Mouse (Mus musculus): ENCODE data around the gene Spem2. TPM values are rescaled to one million over a fixed set of nuclear protein-coding genes. Genes with fewer than 3 reads are reported as not detected.
A peak's percentile ranks its signal among the peaks of the same experiment; 100 is the strongest.

Spem2 gene
- polyA plus RNA-seq, 1 experiment from 2014 or later = not detected

- DNase-seq (ENCODE audit: low spot score) (peak; percentile 78), ATAC-seq (ENCODE audit: insufficient read depth, low FRiP score, low TSS enrichment) (no peak)
- peak overlapping the region; percentile 83 for H3K27ac ChIP-seq (ENCODE audit: low read depth, low read length)
- peak overlapping the region; percentile 52 for H3K4me3 ChIP-seq (ENCODE audit: low read depth, low read length)
- no peaks in the 10 kb centered on the region for H3K36me3 ChIP-seq (ENCODE audit: control insufficient read depth, insufficient read depth, low read length)
- no peaks in the 10 kb centered on the region for H3K9me3 ChIP-seq (ENCODE audit: control insufficient read depth, low read length)
- 17% methylated on average over 12 of the region's 12 CpGs for WGBS
- H3K9ac ChIP-seq (ENCODE audit: low read length) = no peak overlapping the region
- H3K27me3 ChIP-seq (ENCODE audit: control insufficient read depth, insufficient read depth, low read length) = peaks cover 45% of the 10 kb centered on the region
- peaks cover 32% of the 10 kb centered on the region for H3K4me1 ChIP-seq (ENCODE audit: control insufficient read depth, insufficient read depth, low read length)
- peak overlapping the region; percentile 89 for H3K4me2 ChIP-seq (ENCODE audit: low read depth)
Measured at GRCm38 (mm10) chr11:69799394-69800137, 18.7 kb downstream of the Spem2 start.

- Histone ChIP-seq H3K9me3 (ENCODE audit: control insufficient read depth, low read length) (no peaks in the 10 kb centered on the region), H3K4me2 (ENCODE audit: low read depth) (no peak overlapping the region), H3K27ac (ENCODE audit: low read depth, low read length) (no peak overlapping the region), H3K4me1 (ENCODE audit: control insufficient read depth, insufficient read depth, low read length) (peaks cover 19% of the 10 kb centered on the region), H3K36me3 (ENCODE audit: control insufficient read depth, insufficient read depth, low read length) (no peaks in the 10 kb centered on the region), H3K9ac (ENCODE audit: low read length) (no peak overlapping the region), H3K27me3 (ENCODE audit: control insufficient read depth, insufficient read depth, low read length) (peaks cover 29% of the 10 kb centered on the region), H3K4me3 (ENCODE audit: low read depth, low read length) (no peak overlapping the region)
- no peak for ATAC-seq (ENCODE audit: insufficient read depth, low FRiP score, low TSS enrichment)
- 74% methylated on average over 7 of the region's 7 CpGs for WGBS
- DNase-seq (ENCODE audit: low spot score) = no peak
Measured at GRCm38 (mm10) chr11:69797924-69798323, 20.3 kb downstream of the Spem2 start.

GRCm38 (mm10) chr11:69795983-69796435, 22.3 kb downstream of the Spem2 start:
- Histone ChIP-seq H3K4me2 (ENCODE audit: low read depth) (peak overlapping the region; percentile 87), H3K9me3 (ENCODE audit: control insufficient read depth, low read length) (no peaks in the 10 kb centered on the region), H3K4me1 (ENCODE audit: control insufficient read depth, insufficient read depth, low read length) (peaks cover 13% of the 10 kb centered on the region), H3K36me3 (ENCODE audit: control insufficient read depth, insufficient read depth, low read length) (no peaks in the 10 kb centered on the region), H3K27ac (ENCODE audit: low read depth, low read length) (no peak overlapping the region), H3K27me3 (ENCODE audit: control insufficient read depth, insufficient read depth, low read length) (peaks cover 15% of the 10 kb centered on the region), H3K9ac (ENCODE audit: low read length) (no peak overlapping the region), H3K4me3 (ENCODE audit: low read depth, low read length) (peak overlapping the region; percentile 39)
- 3% methylated on average over 13 of the region's 13 CpGs for WGBS
- DNase-seq (ENCODE audit: low spot score) (no peak), ATAC-seq (ENCODE audit: insufficient read depth, low FRiP score, low TSS enrichment) (no peak)

GRCm38 (mm10) chr11:69795168-69795982, 22.9 kb downstream of the Spem2 start, which contains the start of gene Chrnb1:
Chrnb1 (minus strand) TSS chr11:69795943.
- no peaks in the 10 kb centered on the region for H3K9me3 ChIP-seq (ENCODE audit: control insufficient read depth, low read length)
- H3K4me1 ChIP-seq (ENCODE audit: control insufficient read depth, insufficient read depth, low read length) = peaks cover 11% of the 10 kb centered on the region
- H3K4me2 ChIP-seq (ENCODE audit: low read depth) = peak within 1 kb of the TSS; percentile 87
- no peak within 1 kb of the TSS for H3K27ac ChIP-seq (ENCODE audit: low read depth, low read length)
- WGBS = 2% methylated on average over 52 of the region's 52 CpGs
- ATAC-seq (ENCODE audit: insufficient read depth, low FRiP score, low TSS enrichment) (peak; percentile 91), DNase-seq (ENCODE audit: low spot score) (peak; percentile 89)
- H3K36me3 ChIP-seq (ENCODE audit: control insufficient read depth, insufficient read depth, low read length) = no peaks in the 10 kb centered on the region
- no peak within 1 kb of the TSS for H3K9ac ChIP-seq (ENCODE audit: low read length)
- peak within 1 kb of the TSS; percentile 39 for H3K4me3 ChIP-seq (ENCODE audit: low read depth, low read length)
- peaks cover 13% of the 10 kb centered on the region; the same call in 1 of the 2 replicates for H3K27me3 ChIP-seq (ENCODE audit: control insufficient read depth, insufficient read depth, low read length)

- ATAC-seq (ENCODE audit: insufficient read depth, low FRiP score, low TSS enrichment) (no peak), DNase-seq (ENCODE audit: low spot score) (no peak)
- no peak overlapping the region for H3K9ac ChIP-seq (ENCODE audit: low read length)
- H3K4me1 ChIP-seq (ENCODE audit: control insufficient read depth, insufficient read depth, low read length) = 0 out of 2 replicates have a peak, but pooled peaks cover 3% of the 10 kb centered on the region
- H3K27me3 ChIP-seq (ENCODE audit: control insufficient read depth, insufficient read depth, low read length) = peaks cover 11% of the 10 kb centered on the region; the same call in 1 of the 2 replicates
- no peak overlapping the region for H3K4me3 ChIP-seq (ENCODE audit: low read depth, low read length)
- no peak overlapping the region for H3K27ac ChIP-seq (ENCODE audit: low read depth, low read length)
- H3K36me3 ChIP-seq (ENCODE audit: control insufficient read depth, insufficient read depth, low read length) = no peaks in the 10 kb centered on the region
- H3K9me3 ChIP-seq (ENCODE audit: control insufficient read depth, low read length) = no peaks in the 10 kb centered on the region
- 72% methylated on average over 5 of the region's 5 CpGs for WGBS
- H3K4me2 ChIP-seq (ENCODE audit: low read depth) = no peak overlapping the region
Measured at GRCm38 (mm10) chr11:69793429-69793828, 24.8 kb downstream of the Spem2 start.

- no peak overlapping the region for H3K27ac ChIP-seq (ENCODE audit: low read depth, low read length)
- no peak overlapping the region for H3K9ac ChIP-seq (ENCODE audit: low read length)
- no peaks in the 10 kb centered on the region for H3K36me3 ChIP-seq (ENCODE audit: control insufficient read depth, insufficient read depth, low read length)
- no peaks in the 10 kb centered on the region for H3K9me3 ChIP-seq (ENCODE audit: control insufficient read depth, low read length)
- 0 out of 2 replicates have a peak, but pooled peaks cover 3% of the 10 kb centered on the region for H3K4me1 ChIP-seq (ENCODE audit: control insufficient read depth, insufficient read depth, low read length)
- H3K27me3 ChIP-seq (ENCODE audit: control insufficient read depth, insufficient read depth, low read length) = peaks cover 10% of the 10 kb centered on the region; the same call in 1 of the 2 replicates
- H3K4me2 ChIP-seq (ENCODE audit: low read depth) = no peak overlapping the region
- H3K4me3 ChIP-seq (ENCODE audit: low read depth, low read length) = no peak overlapping the region
- WGBS = 81% methylated on average over 5 of the region's 5 CpGs
- ATAC-seq (ENCODE audit: insufficient read depth, low FRiP score, low TSS enrichment) (no peak), DNase-seq (ENCODE audit: low spot score) (no peak)
Measured at GRCm38 (mm10) chr11:69791420-69791819, 26.8 kb downstream of the Spem2 start.

- Histone ChIP-seq H3K4me2 (ENCODE audit: low read depth) (no peak overlapping the region), H3K4me1 (ENCODE audit: control insufficient read depth, insufficient read depth, low read length) (no peaks in the 10 kb centered on the region), H3K27ac (ENCODE audit: low read depth, low read length) (no peak overlapping the region), H3K4me3 (ENCODE audit: low read depth, low read length) (no peak overlapping the region), H3K9me3 (ENCODE audit: control insufficient read depth, low read length) (no peaks in the 10 kb centered on the region), H3K9ac (ENCODE audit: low read length) (no peak overlapping the region), H3K27me3 (ENCODE audit: control insufficient read depth, insufficient read depth, low read length) (peaks cover 3% of the 10 kb centered on the region; the same call in 1 of the 2 replicates), H3K36me3 (ENCODE audit: control insufficient read depth, insufficient read depth, low read length) (no peaks in the 10 kb centered on the region)
- WGBS = 77% methylated on average over 5 of the region's 5 CpGs
- DNase-seq (ENCODE audit: low spot score) (no peak), ATAC-seq (ENCODE audit: insufficient read depth, low FRiP score, low TSS enrichment) (no peak)
Measured at GRCm38 (mm10) chr11:69789431-69789830, 28.8 kb downstream of the Spem2 start.

GRCm38 (mm10) chr11:69787306-69787705, 31.0 kb downstream of the Spem2 start:
- 0 out of 2 replicates have a peak, but pooled peaks cover 3% of the 10 kb centered on the region for H3K27me3 ChIP-seq (ENCODE audit: control insufficient read depth, insufficient read depth, low read length)
- ATAC-seq (ENCODE audit: insufficient read depth, low FRiP score, low TSS enrichment) (no peak), DNase-seq (ENCODE audit: low spot score) (no peak)
- H3K36me3 ChIP-seq (ENCODE audit: control insufficient read depth, insufficient read depth, low read length) = no peaks in the 10 kb centered on the region
- no peak overlapping the region for H3K27ac ChIP-seq (ENCODE audit: low read depth, low read length)
- no peak overlapping the region for H3K9ac ChIP-seq (ENCODE audit: low read length)
- no peak overlapping the region for H3K4me3 ChIP-seq (ENCODE audit: low read depth, low read length)
- H3K4me1 ChIP-seq (ENCODE audit: control insufficient read depth, insufficient read depth, low read length) = no peaks in the 10 kb centered on the region
- no peak overlapping the region for H3K4me2 ChIP-seq (ENCODE audit: low read depth)
- H3K9me3 ChIP-seq (ENCODE audit: control insufficient read depth, low read length) = no peaks in the 10 kb centered on the region
- WGBS = 80% methylated on average over 5 of the region's 5 CpGs
